Mouse (Mus musculus) cerebellum, postnatal 10 days (tissue): ENCODE data around the gene Foxb2.
"Not testable (repeated sequence)": the region's sequence is repeated elsewhere in the genome, so short reads cannot be mapped to it uniquely, and the experiment has no call there.

ENCODE experiments used
- DNase-seq, 2 experiments: peaks; one replicate each; pipeline ENCODE4 v3.0.0; 2021; ENCODE audit warnings: mixed read lengths in 2 of 2

Foxb2 gene

DNA sequence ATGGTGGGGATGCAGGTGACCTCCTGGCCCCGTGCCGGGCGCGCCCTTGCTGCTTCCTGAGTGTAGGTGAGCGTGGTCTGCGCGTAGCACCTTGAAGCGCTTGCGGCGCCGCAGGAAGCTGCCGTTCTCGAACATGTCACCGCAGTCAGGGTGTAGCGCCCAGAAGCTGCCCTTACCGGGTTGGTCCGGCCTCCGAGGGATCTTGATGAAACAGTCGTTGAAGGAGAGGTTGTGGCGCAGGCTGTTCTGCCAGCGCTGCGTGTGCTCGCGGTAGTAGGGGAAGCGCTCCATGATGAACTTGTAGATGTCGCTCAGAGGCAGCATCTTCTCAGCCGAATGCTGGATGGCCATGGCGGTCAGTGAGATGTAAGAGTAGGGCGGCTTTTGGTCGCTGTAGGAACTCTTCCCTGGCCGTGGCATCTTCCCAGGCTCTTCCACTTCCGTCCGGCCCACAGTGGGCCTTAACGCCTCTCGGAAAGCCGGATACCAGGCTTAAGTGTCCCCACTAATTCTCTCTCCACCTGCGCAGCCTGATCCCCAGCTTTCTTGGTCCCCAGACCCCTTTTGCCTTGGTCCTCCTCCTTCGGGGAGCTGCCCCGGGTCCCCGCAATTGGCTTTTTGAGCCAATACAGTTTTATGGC, at the start of gene Foxb2:
Foxb2 (minus strand) TSS at position 585 of the 641 bp plus-strand sequence.
- DNase-seq: peak; percentile 15 to 39

DNA sequence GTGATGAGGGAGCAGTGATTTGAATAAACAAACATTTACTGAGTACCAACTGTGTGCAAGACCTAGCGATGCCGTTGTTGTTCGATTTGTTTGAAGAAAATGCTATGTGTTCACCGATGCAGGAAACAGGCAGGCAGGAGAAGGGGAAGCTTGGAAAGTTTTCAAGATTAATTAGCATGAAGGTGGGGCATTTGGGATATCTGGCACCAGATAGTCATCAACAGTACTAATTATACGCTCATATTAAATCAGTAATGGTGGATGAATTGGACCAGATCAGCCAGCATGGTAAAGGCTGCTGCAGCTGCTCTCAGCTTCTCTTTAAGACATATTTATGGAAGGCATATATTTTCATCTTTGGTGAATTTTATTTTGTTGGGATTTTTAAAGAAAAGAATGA, 37.9 kb upstream of the Foxb2 start:
- DNase-seq: peak; percentile 8 to 21

DNA sequence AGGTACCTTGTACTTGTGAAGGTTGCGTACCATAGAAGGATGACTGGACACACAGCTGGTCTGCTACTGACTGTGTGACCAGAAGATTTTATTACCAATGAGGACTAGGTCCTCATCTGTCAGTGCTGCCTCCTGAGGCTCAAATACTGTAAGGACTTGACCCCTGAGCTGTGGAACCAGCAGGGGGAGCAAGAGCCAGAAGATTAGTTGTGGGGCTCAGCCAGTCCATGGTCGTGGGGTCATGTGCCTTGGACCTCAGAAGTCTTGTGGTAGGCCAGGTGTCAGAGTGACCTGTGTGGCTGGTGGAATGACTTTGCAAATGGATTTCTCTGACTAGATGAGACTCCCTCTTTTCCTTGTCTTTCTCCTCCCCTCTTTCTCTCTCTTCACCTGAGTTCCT, 29.5 kb upstream of the Foxb2 start:
- peak; percentile 40 to 55 for DNase-seq

DNA sequence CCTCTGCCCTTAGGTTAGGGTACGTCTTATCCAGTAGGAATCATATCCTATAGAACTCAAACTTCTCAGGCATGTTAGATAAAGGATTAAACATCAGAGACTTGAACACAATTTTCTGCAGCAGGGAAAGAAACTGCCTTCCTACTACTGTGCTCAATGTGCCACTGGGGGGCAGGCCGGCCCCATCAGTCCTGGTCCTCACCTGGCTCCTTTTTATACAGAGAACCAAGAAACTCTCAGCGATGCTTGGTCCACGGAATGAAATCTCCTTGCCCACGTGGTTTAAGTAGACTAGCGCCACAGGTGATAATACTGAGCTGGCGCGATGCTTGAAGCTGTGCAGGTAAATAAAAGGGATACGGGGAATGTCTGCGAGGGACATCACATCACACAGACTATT, 26.1 kb upstream of the Foxb2 start:
- peak; percentile 54 to 67 for DNase-seq

DNA sequence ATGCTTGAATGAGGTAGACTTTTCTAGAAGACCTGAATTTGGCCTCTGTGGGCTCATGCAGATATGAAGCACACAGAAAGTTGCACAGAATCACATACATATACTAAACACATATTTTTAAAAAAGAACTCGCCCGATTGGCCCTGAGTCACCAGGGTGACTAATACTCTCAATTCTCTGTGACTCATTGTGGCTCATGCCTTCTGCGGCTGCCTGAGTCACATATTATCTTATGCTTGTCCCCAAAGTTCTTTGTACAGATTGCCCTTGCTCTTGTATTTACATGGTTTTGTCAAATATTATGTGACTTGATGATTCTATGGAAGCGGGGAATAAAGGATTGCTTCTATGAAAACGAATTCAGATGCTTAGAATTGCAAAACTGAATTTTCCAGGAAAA, 25.0 kb upstream of the Foxb2 start:
- DNase-seq: no peak

DNA sequence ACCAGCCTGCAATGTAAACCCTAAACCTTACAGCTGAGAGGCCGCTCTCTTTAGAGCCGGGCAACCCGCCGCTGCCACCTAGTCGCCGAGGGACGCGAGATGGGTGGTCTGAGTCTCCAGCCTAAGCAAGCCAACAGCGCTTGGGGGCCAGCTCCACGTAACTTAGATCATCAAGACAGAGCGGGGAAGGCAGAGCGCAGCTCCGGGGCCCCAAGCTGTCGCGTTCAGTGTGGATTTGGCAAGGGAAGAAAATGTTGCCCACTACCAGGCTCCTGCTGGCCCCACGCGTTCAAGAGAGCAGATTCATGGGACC, 2.8 kb upstream of the Foxb2 start:
- DNase-seq: peak; percentile 18 to 20

DNA sequence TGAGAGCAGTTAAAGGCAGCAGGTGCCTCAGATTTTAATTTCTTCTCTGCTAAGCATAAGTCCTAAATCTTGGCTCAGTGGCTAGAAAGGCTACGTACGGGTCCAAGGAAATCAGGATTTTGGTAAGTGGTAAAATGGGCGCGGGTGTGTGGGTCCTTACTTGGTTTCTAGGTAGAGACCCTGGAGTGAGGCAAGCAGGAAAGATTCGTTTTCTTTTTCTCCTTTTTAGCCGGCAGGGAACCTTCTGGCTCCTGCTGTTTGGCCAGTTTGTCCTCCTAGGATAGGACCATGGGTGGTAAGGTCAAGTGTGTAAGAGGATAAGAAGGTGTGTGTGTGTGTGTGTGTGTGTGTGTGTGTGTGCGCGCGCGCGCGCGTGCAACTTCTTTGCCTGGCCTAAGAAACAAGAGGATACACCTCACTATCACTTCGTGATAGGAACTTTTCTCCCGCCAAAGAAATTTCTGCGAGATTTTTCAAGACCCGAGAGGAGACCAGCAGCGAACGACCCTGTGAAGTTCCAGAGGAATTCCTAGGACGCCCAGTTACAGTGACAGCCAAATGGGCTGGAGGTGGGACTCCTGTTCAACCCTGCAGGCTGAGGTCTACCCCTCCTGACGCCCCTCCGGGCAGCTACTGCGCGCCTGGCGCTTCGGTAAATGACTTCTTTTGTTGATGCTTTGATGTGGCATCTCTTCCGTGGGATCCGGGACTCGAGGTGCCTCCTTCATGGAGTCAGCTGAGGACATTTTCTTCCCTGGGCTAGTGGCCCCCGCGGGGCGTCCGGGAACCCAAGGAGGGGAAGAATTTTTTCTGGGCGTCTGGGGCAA, 2.2 kb upstream of the Foxb2 start:
- DNase-seq: peak in 1 of 2 experiments; percentile 12

DNA sequence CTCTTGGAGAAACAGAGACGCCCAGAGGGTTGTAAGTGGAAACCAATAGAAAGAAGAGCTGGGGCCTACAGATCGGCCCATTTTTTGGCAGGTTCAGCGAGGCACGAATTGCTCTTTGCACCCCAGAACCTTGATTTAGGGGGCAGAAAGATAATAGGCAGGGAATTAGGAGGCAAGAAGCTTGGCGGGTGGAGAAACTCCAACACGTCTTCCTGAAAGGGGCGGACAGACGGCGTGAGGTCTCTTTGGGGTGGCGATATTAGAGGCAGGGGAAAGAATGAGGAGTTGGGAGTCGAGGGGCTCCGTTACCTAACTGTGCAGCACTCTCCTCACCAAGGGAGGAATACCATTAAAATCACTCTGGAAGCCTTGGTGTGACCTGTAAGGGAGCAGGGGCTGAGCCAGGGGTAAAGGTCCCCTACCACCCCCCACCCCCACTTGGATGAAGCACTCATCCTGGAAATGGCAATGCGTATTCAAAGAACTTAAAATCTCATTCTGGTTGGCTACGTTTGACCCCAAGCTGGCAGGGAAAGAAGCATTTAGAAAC, 1.5 kb upstream of the Foxb2 start:
- DNase-seq: peak in 1 of 2 experiments; percentile 23

DNA sequence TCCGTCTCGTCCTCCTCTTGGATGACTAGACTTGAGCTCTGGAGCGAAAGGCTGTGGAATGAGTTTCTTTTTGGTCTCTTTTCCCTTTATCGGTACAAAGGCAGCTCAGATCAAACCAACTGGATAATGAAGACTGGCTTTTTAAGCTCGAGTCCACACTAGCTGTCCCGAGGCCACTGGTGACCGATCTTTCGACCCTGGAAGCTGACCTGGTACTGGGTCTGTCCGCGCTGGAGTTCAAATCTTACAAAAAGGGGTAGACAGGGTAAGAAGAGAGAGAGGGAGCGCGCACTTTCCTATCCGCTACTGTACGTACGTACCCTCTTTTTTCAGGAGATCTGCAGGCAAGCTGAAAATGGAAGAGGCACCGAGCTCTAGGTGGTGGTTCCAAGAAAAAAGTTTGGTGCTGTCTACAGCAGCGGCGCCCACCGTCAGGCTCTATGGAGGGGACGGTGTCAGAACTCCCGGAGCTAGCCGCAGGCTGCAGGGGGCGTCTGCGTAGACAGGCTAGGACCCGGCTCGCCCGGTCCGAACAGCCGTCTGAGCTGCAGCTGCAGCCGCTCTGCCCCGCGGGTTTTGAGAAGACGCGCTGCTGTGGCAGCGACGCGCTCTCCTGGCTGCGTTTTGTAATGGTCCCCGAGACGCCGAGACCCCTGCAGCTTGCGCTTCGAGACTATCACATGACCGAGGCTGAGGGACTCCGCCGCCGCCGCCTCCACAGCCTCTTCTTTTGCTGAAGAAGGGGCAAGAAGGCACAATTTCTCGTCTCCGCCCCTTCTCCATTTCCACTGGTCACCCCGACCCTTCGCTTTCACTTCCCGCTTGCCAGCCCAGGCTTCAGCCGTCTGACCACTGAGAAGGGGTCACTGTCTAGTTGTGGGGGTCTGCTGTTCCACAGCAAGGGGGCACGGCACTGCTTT, 597 bp upstream of the Foxb2 start:
- DNase-seq: peak; percentile 23 to 32

DNA sequence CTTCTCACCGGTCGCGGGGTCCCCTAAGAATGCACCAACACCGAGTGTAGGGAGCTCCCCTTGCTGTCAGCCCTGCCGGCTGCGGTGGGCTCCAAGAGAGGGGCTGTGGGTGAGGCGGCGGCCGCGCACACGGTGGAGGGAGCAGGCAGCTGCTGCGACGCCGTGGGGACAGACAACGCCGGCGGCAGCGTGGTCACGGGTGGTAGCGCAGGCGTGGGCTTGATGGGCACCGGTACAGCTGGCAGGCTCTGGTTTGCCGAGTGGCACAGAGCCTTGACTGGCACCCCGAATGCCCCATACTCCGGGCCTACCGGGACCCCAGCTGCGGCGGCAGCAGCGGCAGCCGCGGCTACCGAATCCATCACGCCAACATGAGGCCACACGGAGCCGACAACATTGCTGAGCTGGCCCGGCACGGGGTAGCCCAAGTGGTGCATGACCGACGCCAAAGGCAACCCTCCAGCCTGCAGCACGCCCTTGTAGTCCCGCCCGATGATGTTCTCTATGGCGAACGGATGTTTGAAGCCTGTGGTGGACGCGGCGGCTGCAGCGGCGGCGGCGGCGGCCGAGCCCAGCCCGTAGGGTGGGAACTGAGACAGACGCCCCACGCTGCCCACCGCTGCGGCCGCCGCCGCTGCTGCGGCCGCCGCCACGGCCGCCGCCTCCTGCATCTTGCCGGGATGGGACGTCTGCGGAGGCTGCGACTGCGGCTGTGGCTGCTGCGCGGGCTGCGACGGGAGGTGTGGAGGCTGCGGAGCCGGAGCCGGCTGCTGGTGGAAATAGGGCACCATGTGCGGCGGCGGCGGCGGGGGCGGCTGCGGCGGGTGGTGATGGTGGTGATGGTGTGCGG, 1.0 kb downstream of the Foxb2 start:
- peak; percentile 49 to 56 for DNase-seq

DNA sequence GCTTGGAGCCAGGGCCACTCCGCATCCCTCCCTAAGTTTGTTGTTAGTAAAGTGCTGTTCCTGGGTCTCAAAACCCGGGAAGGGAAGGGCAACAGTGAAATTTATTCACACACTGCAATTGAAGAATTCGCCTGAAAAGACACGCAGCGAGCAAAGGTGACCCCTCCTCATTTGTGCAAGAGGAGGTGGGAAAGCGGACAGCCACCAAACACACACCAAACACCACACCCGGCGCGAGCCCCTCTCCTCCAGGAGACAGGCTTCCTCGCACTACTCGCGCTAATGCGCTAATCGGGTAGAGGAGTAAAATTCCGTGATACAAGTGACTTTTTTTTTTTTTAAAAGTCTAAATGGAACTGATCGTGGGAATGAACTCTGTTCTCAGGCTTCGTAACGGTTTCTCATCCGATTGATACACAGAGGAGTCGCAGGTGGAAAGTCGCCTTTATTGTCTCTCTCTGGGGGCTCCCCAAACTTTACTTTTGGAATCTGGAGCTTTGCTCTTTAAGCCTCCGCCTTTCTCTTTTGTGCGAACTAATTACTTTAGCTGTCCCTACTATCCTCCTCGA, 2.3 kb downstream of the Foxb2 start:
- peak in 1 of 2 experiments; percentile 18 for DNase-seq

DNA sequence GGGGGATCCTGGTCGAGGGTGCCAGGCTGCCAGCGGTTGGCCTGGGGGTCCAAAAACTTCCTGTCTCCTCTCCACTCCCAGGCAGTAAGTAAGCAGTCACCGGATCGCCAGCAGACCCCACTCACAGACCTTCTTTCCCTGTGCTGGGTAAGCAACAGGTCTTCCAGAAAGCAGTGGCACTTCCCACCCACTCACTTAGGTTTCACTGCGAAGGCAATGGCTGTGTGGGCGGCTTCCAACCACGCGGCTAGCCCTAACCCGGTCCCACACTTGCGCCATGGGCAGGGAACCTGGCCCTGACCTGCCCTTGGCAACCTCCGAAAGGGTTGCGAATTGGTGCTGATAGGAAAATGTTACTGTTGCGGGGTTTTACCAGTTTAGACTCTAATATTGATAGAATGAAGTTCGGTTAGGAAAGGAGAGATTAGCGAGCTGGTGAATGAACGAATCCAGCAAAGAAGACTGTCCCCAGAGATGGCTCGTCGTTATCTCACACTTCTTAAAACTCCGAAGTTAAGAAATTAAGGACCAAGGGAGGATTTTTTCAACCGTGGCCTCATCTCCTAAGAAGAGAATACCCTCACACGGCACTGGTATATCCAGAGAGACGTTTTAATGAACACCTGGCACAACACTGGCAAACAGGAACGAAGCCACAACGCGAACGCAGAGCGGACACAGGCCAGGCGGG, 3.0 kb downstream of the Foxb2 start:
- peak in 1 of 2 experiments; percentile 12 for DNase-seq

DNA sequence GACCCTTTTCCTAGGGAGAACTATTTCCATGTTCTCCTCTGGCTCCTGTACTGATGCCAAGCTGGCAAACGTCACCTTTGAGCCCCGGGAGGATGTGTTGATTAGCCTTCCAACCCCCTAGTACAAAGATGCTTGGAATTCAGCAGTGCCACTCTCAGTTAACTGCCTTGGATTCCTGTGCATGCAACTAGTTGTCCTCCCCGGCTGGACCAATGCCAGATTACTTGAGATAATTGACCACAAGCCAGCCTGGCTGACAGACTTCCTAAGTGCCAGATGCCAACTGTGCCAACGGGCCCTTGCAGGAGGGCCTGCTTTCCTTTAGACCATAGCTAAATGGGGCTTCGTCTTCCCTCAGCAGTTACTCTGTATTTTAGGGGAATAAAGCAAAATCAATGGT, 5.1 kb downstream of the Foxb2 start:
- DNase-seq: peak; percentile 64 to 69

DNA sequence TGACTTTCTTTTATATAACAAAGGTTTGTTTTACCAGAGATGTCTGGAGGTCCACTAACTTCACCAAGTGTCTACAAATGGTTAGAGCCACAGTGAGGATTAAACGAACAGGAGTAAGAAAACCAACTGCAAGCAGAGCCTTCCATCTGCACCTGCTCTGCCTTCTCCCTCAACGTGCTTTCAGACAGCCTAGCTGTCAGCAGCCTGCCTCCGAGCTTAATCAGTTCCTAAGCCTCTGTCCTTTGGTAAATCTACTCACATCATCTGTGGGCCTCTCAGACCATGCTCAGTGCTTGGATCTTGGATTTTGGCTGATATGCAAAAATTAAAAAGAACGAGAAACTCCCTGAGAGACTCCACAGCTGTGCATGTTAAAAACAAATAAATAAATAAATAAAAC, 15.0 kb downstream of the Foxb2 start:
- DNase-seq: no peak

DNA sequence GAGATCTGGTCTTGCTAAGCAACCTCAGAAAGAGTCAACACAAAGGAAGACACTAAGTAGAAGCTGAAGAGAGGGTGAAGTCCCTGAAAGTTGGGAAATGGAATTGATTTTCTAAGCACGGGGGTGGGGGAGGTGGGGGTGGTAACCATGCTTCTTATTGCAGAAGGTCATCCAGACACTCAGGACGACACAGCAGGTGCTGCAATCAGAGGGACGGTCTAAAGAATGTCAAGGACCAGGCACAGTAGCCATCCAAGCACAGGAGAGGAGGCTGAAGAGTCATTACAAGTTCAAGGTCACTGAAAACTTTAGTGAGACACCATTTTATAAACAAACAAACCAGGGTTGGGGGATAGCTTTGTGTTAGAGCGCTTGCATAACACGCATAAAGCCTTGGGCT, 16.9 kb downstream of the Foxb2 start:
- DNase-seq: no peak

DNA sequence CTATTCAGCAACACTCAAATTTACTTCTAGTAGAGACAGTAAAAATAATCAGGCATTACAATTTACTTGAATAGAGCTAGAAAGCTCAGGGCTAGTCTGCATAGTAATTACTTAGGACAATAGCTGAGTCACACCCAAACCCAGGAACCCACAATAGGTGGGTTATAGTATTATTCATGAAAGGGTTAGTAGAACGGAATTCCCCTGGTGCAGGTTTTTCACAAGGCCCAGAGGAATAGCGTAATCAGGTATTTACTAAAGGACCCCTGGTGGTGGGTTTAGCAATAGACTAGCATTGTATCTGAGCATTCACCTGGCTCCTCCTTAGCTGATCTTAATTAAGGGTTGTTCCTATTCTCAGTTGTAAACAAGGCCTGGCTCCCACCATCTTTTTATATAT, 29.5 kb downstream of the Foxb2 start:
- not testable (repeated sequence) for DNase-seq

DNA sequence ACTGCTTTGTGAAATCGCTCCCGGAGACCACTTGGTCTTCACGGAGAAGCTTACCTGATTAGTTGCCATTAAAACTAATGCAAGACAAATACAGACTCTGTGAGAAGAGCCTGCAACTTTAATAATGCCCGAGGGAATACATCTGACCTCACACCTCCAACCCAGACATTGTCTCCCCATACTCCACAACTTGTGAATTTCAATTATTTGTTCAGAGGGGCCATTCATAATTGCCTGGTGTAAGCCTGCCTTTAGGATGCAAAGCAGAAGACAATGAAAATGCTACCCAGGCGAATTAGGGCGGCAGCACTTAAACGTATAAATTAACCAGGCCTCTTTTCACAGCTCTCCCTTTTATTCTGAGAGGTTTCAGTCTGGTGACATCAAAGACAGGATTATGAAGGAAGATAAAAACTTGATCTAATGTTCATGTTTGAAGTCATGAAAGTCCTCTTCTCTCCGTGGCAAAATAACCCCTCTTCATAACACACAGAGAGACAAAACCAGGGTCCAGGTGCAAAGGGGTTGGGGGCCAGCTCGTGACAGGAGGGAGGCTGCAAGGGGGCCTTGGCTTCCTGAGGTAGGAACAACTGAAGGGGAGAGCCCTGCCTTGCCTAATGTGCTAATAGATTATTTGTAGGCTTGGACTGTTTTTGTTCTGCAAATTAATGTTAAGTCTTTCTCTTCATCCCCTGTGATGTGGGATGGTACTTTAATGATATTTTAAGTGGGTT, 31.9 kb downstream of the Foxb2 start:
- DNase-seq: no peak

DNA sequence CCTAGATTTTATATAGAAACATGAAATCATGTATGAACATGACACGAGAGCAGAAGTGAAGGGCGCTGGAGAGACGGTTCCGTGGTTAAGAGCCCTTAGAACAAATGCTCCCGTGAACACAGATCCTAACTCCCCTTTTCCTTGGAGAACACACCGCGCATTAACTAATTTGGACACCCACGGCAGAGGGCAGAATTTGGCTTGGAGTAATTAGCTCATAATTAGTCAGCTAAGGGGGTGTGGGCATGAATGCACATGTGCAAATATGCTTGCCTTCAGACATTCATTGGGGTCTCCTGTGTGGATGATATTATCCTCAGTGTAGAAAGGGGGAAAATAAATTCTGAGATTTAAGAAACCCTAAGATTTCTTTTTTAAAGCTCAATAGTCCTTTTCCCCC, 32.6 kb downstream of the Foxb2 start:
- DNase-seq: no peak

DNA sequence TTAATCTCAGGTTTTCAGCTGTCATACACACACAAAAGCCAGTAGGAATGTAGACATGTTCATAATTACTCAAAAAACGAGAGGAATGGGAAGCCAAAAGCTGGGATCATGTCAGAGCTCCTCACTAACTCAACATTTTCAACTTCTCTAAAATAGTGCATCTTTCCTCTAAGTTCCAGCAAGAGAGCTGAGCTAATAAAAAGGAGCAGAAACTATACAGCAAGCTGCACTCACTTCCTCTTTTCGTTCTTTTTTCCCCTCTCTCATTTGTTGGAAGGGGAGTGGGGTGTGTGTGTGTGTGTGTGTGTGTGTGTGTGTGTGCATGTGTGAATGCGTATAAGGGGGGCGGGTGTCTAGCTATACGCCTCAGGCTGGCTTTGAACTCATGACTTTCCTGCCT, 45.9 kb downstream of the Foxb2 start:
- DNase-seq: no peak

DNA sequence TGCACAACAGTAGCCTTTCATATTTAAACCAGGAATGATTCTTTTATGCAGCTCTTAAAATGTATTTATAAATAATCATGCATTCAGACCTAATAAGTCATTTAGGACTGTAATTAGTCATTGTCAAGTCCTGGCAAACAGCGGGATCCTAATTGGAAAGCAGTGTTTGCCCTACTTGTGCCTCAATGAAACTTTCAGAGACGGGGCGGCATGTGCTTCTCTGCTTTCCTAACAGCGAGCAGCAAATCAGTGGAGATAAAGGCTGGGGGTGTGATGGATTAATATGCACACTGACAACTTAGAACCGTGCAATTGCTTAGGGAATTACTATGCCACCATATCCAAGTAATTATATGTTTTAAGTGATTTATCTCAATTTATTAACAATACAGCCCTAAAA, 48.4 kb downstream of the Foxb2 start:
- DNase-seq: no peak
